ENCODE assay signal across 21 mouse cellular contexts in genomic region chr17:87364108-87364507, GRCm38 (mm10).
DNase-seq lines count a peak whose midpoint lies in the region; TF ChIP-seq lines count a peak whose summit lies in the region.
"Had no signal": no experiment of that assay in that cellular context is flagged by ENCODE, and none has a peak within 500 bp of the region (broad histone marks: within the 10 kb centered on the region; RNA-seq: fewer than 3 reads in every experiment).

No protein-coding gene starts in this region.

- peak; percentile 39 for DNase-seq in right cerebral cortex, adult 18-20 months
- DNase-seq in right cerebral cortex, postnatal 14 days: no peak
- DNase-seq in CH12.LX (ENCODE audit: extremely low read depth): no peak
- DNase-seq in left cerebral cortex, adult 8-10 months (ENCODE audit: low spot score in 2 of 2): no peak
- no peak for DNase-seq in thymus, postnatal 4 days
- DNase-seq: adrenal gland, adult 2 months; adrenal gland, postnatal 10 days; adrenal gland, postnatal 25 days; cerebellum, adult 11-12 months; cerebellum, adult 2 months; cerebellum, adult 9-10 months; cerebellum, postnatal 10 days; cerebellum, postnatal 25 days; embryo, embryonic 11 days had no signal

- dilution Hi-C loops in CH12.LX (cut with MboI; ENCODE audit: extremely low pct_ligation_motif_present, extremely low pct_unique_long_range_greater_than_20kb, low sequenced_read_pairs): no loop called here

- H3K36me3 ChIP-seq in C2C12 (ENCODE audit: control insufficient read depth, insufficient read depth) (no peaks in the 10 kb centered on the region), CH12.LX (replicated peaks in 1 of 2; ENCODE audit: control insufficient read depth in 1 of 2, insufficient read depth in 1 of 2, low read length in 1 of 2) (peaks cover 0 to 50% of the 10 kb centered on the region in 2 experiments), myocyte (ENCODE audit: control insufficient read depth, insufficient read depth) (no peaks in the 10 kb centered on the region)
- H3K36me3 ChIP-seq: embryonic facial prominence, embryonic 13.5 days; embryonic facial prominence, embryonic 15.5 days; forebrain, embryonic 10.5 days; forebrain, embryonic 12.5 days had no signal

- H3K4me2 ChIP-seq in CH12.LX (ENCODE audit: insufficient read depth, low read depth, poor library complexity, severe bottlenecking) (no peak overlapping the region), myocyte (ENCODE audit: low read depth) (peak overlapping the region; percentile 68)
- H3K4me2 ChIP-seq: embryonic facial prominence, embryonic 13.5 days; embryonic facial prominence, embryonic 15.5 days; forebrain, embryonic 12.5 days had no signal

- no peak for TF ChIP-seq POLR2A in CH12.LX (IDR thresholded peaks at IDR 0.05; ENCODE audit: low read depth, low read length)
- TF ChIP-seq POLR2A in myocyte (IDR thresholded peaks at IDR 0.05; ENCODE audit: insufficient read length, low read depth): no peak

- no peak overlapping the region for H3K4me3 ChIP-seq in C2C12 (ENCODE audit: insufficient read depth, poor library complexity, severe bottlenecking)
- H3K4me3 ChIP-seq in CH12.LX (replicated peaks in 1 of 3; ENCODE audit: low read depth in 2 of 3, low read length in 2 of 3, poor library complexity in 1 of 3): no peak overlapping the region
- H3K4me3 ChIP-seq in myocyte: no peak overlapping the region
- H3K4me3 ChIP-seq: embryonic facial prominence, embryonic 13.5 days; embryonic facial prominence, embryonic 15.5 days; erythroblast, embryonic 14.5 days; forebrain, embryonic 10.5 days; forebrain, embryonic 12.5 days had no signal

- no peak overlapping the region for H3ac ChIP-seq in C2C12 (ENCODE audit: control insufficient read depth, insufficient read length, low read depth)
- H3ac ChIP-seq in myocyte (ENCODE audit: control insufficient read depth, insufficient read length): no peak overlapping the region

- no peak overlapping the region for H3K9ac ChIP-seq in CH12.LX (ENCODE audit: insufficient read depth, low read depth)
- H3K9ac ChIP-seq: embryonic facial prominence, embryonic 13.5 days; embryonic facial prominence, embryonic 15.5 days; forebrain, embryonic 12.5 days had no signal

- peaks cover 3 to 29% of the 10 kb centered on the region in 2 experiments; a peak in 3 of 4 replicates for H3K4me1 ChIP-seq in CH12.LX (ENCODE audit: control insufficient read depth in 1 of 2, insufficient read depth in 2 of 2)

- TF ChIP-seq RAD21 in CH12.LX (IDR thresholded peaks at IDR 0.05; ENCODE audit: low read depth, low read length): no peak

- in situ Hi-C loops in CH12.LX (cut with MboI; ENCODE audit: low pct_ligation_motif_present, low pct_unique_long_range_greater_than_20kb, low sequenced_read_pairs): no loop called here

- TF ChIP-seq CTCF in C2C12 (IDR thresholded peaks at IDR 0.05; ENCODE audit: control insufficient read depth, insufficient read depth, insufficient read length): no peak
- TF ChIP-seq CTCF in CH12.LX (conservative IDR thresholded peaks at IDR 0.05 in 1 of 2, IDR thresholded peaks at IDR 0.05 in 1 of 2; ENCODE audit: low read depth in 2 of 2, low read length in 2 of 2): no peak

- H3K27me3 ChIP-seq in C2C12 (ENCODE audit: control insufficient read depth, insufficient read depth, insufficient read length): no peaks in the 10 kb centered on the region
- H3K27me3 ChIP-seq in CH12.LX (replicated peaks): no peaks in the 10 kb centered on the region
- no peaks in the 10 kb centered on the region for H3K27me3 ChIP-seq in myocyte (ENCODE audit: control insufficient read depth, insufficient read depth, insufficient read length)
- H3K27me3 ChIP-seq: embryonic facial prominence, embryonic 13.5 days; embryonic facial prominence, embryonic 15.5 days; forebrain, embryonic 12.5 days had no signal

- H3K79me2 ChIP-seq in C2C12 (ENCODE audit: control insufficient read depth, insufficient read depth) (no peaks in the 10 kb centered on the region), CH12.LX (replicated peaks; ENCODE audit: control insufficient read depth, extremely low read depth, insufficient read depth, poor library complexity, severe bottlenecking) (no peaks in the 10 kb centered on the region), myocyte (ENCODE audit: control insufficient read depth, insufficient read depth) (no peaks in the 10 kb centered on the region)

- no peaks in the 10 kb centered on the region for H3K79me3 ChIP-seq in C2C12 (ENCODE audit: low read depth)

- H3K9me3 ChIP-seq in CH12.LX (replicated peaks; ENCODE audit: low read length): peaks cover 4% of the 10 kb centered on the region
- H3K9me3 ChIP-seq: embryonic facial prominence, embryonic 13.5 days; embryonic facial prominence, embryonic 15.5 days; forebrain, embryonic 10.5 days; forebrain, embryonic 12.5 days had no signal

- no peak for TF ChIP-seq EP300 in CH12.LX (IDR thresholded peaks at IDR 0.05; ENCODE audit: low read length)

- H3K27ac ChIP-seq in CH12.LX (ENCODE audit: insufficient read depth, low read depth): no peak overlapping the region
- H3K27ac ChIP-seq: embryonic facial prominence, embryonic 13.5 days; embryonic facial prominence, embryonic 15.5 days; forebrain, embryonic 12.5 days had no signal

TF ChIP-seq in C2C12, 6 proteins besides CTCF, POLR2A, EP300 and RAD21:
- TF ChIP-seq FOSL1 (IDR thresholded peaks at IDR 0.05; ENCODE audit: insufficient read depth, low read length, poor library complexity, severe bottlenecking) (no peak), MYOD1 (IDR thresholded peaks at IDR 0.05; ENCODE audit: control insufficient read depth, insufficient read length, low read depth) (peak; percentile 93)

TF ChIP-seq in CH12.LX, 34 proteins besides CTCF, POLR2A, EP300 and RAD21:
- peak; percentile 88 for TF ChIP-seq BHLHE40 (IDR thresholded peaks at IDR 0.05; ENCODE audit: low read depth, low read length)
- peak; percentile 77 for TF ChIP-seq ETS1 (conservative IDR thresholded peaks at IDR 0.05; ENCODE audit: low read depth, low read length)
- TF ChIP-seq MAFK (IDR thresholded peaks at IDR 0.05; ENCODE audit: insufficient replicate concordance, low read length): no peak
- TF ChIP-seq TCF12 (IDR thresholded peaks at IDR 0.05; ENCODE audit: low read depth, low read length): peak; percentile 27; the same call in 1 of the 2 replicates
- TF ChIP-seq CHD2 (IDR thresholded peaks at IDR 0.05; ENCODE audit: low read length): no peak

TF ChIP-seq in myocyte, 11 proteins besides CTCF, POLR2A, EP300 and RAD21:
- TF ChIP-seq MYOD1 (IDR thresholded peaks at IDR 0.05; ENCODE audit: control insufficient read depth in 1 of 3, insufficient read length in 2 of 3, low read depth in 2 of 3) (peak; percentile 3 to 96 (median 94)), TCF3 (IDR thresholded peaks at IDR 0.05; ENCODE audit: insufficient read length, low read depth) (peak; percentile 88), REST (IDR thresholded peaks at IDR 0.05; ENCODE audit: insufficient read depth, insufficient read length) (no peak), TCF12 (IDR thresholded peaks at IDR 0.05; ENCODE audit: insufficient read depth, poor library complexity, severe bottlenecking) (peak; percentile 68), POLR2AphosphoS2 (IDR thresholded peaks at IDR 0.05; ENCODE audit: insufficient read length, low read depth) (no peak), MAX (IDR thresholded peaks at IDR 0.05; ENCODE audit: low read depth) (no peak), E2F4 (IDR thresholded peaks at IDR 0.05; ENCODE audit: insufficient read depth) (no peak), MYOG (IDR thresholded peaks at IDR 0.05; ENCODE audit: control insufficient read depth in 1 of 3, insufficient read depth in 1 of 3, insufficient read length in 2 of 3, low read depth in 2 of 3) (peak; percentile 65 to 100 (median 97)), CEBPB (IDR thresholded peaks at IDR 0.05; ENCODE audit: insufficient read depth, poor library complexity, severe bottlenecking) (no peak), USF1 (IDR thresholded peaks at IDR 0.05; ENCODE audit: low read depth) (no peak), SRF (IDR thresholded peaks at IDR 0.05; ENCODE audit: control insufficient read depth, insufficient read length, low read depth) (no peak)
